Mouse (Mus musculus) stomach, embryonic 14.5 days (tissue): ENCODE measurements around the gene Cd320. TPM values are rescaled to one million over a fixed set of nuclear protein-coding genes. Genes with fewer than 3 reads are reported as not detected.
"Not testable (repeated sequence)": the region's sequence is repeated elsewhere in the genome, so short reads cannot be mapped to it uniquely, and the experiment has no call there.

Source experiments
- ATAC-seq: fragments of 200-750 bp; cut with Nextera tagmentation; 2 replicates; pipeline ENCODE4 v1.8.0; 2017; ENCODE audit warnings: low read depth, moderate TSS enrichment; ENCODE audit not compliant: insufficient number of reproducible peaks, insufficient read depth, low FRiP score
- H3K27ac ChIP-seq: fragments of 300-500 bp; sonication (generic); 2 replicates; pipeline ENCODE4 v1.5.1; 2014; ENCODE audit warnings: mild to moderate bottlenecking, low read length, moderate library complexity, mixed read lengths
- H3K27me3 ChIP-seq: fragments of 300-500 bp; sonication (generic); 2 replicates; pipeline ENCODE4 v1.6.1; 2014; ENCODE audit warnings: low read length, control low read depth, mixed read lengths; ENCODE audit not compliant: control insufficient read depth, insufficient read depth
- H3K36me3 ChIP-seq: fragments of 300-500 bp; sonication (generic); 2 replicates; pipeline ENCODE4 v1.6.1; 2014; ENCODE audit warnings: mild to moderate bottlenecking, control low read depth, low read length, moderate library complexity, mixed read lengths; ENCODE audit not compliant: control insufficient read depth, insufficient read depth
- H3K4me1 ChIP-seq: fragments of 300-500 bp; sonication (generic); 2 replicates; pipeline ENCODE4 v1.6.1; 2014; ENCODE audit warnings: low read length, control low read depth, mixed read lengths; ENCODE audit not compliant: control insufficient read depth, insufficient read depth
- H3K4me2 ChIP-seq: fragments of 300-500 bp; sonication (generic); replicated peaks from 2 replicates; pipeline ENCODE4 v1.6.1; 2014; ENCODE audit warnings: low read depth, low read length, control low read depth
- H3K4me3 ChIP-seq: fragments of 300-500 bp; sonication (generic); 2 replicates; pipeline ENCODE4 v1.5.1; 2014; ENCODE audit warnings: low read depth, low read length, control low read depth
- H3K9ac ChIP-seq: fragments of 300-500 bp; sonication (generic); replicated peaks from 2 replicates; pipeline ENCODE4 v1.6.1; 2014; ENCODE audit warnings: low read depth, mild to moderate bottlenecking, control low read depth, low read length, moderate library complexity, mixed read lengths
- H3K9me3 ChIP-seq: fragments of 300-500 bp; sonication (generic); 2 replicates; pipeline ENCODE4 v1.6.1; 2016; ENCODE audit warnings: low read depth, low read length, control low read depth; ENCODE audit not compliant: control insufficient read depth
- WGBS: fragments of 180-500 bp; shearing (Covaris S2); extraction: QIAGEN DNeasy Blood & Tissue Kit; methylation state at CpG from one replicate; pipeline ENCODE4 v1.1.7; 2014; 5-methylcytosine and 5-hydroxymethylcytosine counted together
- polyA plus RNA-seq: library from polyadenylated mRNA; unstranded; fragments of >200 nt; fragmentation: Nextera tagmentation; extraction: Ambion mirVana; gene quantifications from 2 replicates; pipeline ENCODE4 v1.2.1, GENCODE M21; 2014

Gene Cd320
- polyA plus RNA-seq, 1 experiment from 2014 or later: 79.6 TPM

DNA sequence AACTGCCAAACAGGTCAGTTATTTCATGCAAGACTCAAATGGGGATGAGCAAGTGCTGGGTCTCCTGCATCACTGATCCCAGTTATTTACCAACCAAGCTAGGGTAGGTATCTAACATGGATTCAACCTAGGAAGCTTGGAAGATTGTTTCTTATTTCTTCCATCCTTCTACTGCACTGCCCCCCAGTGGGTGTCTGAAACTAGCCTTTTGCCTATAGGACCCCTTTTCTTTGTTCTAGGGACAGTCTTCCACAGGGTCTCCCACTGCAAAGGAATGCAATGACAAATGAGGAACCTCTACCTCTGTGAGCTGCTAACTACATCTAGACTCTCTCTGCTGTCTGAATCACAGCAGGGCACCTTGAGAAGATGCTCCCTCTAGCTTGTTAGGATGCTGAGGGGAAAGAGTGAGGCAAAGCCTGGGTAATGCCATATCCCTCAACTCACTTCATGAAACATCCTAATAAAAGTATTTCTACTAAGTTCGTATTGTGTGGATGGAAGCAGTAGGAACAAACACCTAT, 20.4 kb upstream of the Cd320 start:
- Histone ChIP-seq H3K4me1 (peaks cover 17% of the 10 kb centered on the region), H3K9me3 (no peaks in the 10 kb centered on the region), H3K4me2 (peak overlapping the region; percentile 92; the same call in 1 of the 2 replicates), H3K4me3 (no peak overlapping the region), H3K9ac (no peak overlapping the region), H3K27ac (no peak overlapping the region), H3K36me3 (peaks cover 35% of the 10 kb centered on the region), H3K27me3 (no peaks in the 10 kb centered on the region)
- WGBS: 82% methylated on average over 1 of the region's 1 CpGs
- no peak for ATAC-seq

DNA sequence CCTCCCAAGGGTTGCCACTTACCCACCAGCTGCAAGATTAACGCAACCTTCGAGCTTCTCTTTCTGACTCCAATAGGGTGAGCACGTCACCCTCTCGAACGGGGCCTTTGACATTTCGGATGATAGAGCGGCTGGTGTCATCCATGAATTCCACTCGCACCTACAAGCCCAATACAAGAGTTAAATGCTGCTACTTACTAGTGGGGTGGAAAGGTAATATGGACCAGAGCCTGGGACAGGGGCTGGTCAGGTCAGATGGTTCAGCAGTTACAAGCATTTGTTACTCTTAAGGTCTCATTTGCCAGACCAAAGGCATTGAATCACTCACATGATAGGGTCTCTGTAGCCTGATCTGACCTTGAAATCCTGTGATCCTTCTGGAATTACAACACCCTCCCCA, 19.7 kb upstream of the Cd320 start:
- not testable (repeated sequence) for H3K27me3 ChIP-seq, ATAC-seq, H3K9me3 ChIP-seq
- H3K27ac ChIP-seq: peak overlapping the region; percentile 12; the same call in 1 of the 2 replicates
- H3K36me3 ChIP-seq: peaks cover 35% of the 10 kb centered on the region
- H3K4me3 ChIP-seq: peak overlapping the region; percentile 69
- H3K9ac ChIP-seq: peak overlapping the region; percentile 83
- peak overlapping the region; percentile 92 for H3K4me2 ChIP-seq
- 77% methylated on average over 8 of the region's 8 CpGs for WGBS
- H3K4me1 ChIP-seq: peaks cover 13% of the 10 kb centered on the region

DNA sequence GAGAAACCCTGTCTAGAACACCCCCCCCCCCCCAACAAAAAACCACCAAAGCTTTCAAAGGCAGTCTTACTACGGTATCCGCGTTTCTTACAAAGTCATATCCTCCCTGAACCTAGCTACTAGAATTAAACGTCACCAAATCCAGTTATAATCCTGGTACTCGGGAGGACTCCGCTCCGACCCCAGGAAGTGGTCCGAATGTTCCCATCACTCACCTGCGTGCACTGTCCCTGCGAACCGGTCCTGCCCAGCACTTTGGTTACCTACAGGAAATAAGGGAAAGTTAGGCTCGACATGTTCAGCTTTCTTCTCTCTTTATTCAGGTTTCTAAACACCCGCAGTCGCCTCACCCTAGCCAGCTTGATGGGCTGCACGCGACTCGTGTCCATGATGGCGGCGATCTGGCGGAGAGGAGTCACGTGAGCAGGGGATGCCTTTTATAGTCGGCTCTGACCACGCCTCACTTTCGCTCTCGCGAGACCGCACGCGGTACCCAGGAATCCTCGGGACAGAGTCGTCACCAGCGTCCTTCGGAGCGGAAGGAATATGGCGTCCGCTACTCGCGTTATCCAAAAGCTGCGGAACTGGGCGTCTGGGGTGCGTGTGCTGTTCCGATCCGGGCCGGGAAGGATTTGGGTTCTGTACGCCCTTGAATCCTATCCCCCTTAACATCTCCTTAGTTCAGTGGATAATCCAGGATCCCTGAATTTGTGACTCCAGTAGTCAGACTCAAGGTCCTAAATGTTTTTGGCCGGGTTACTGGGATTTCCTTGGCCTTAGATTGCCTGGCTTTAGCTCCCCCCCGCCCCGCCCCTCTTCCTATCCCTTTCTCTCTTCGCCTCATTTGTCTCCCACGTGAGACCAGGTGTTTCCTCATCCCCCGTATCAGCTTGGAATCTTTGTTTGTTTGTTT, 18.6 kb upstream of the Cd320 start, which contains the start of the genes Rps28 and Ndufa7:
TSS of gene Rps28 (minus strand) at position 479 of the 913 bp plus-strand sequence.
TSS of gene Ndufa7 (plus strand) at position 489 of the 913 bp plus-strand sequence.
- peaks cover 12% of the 10 kb centered on the region for H3K4me1 ChIP-seq
- H3K4me3 ChIP-seq: peak within 1 kb of the TSS; percentile 69
- WGBS: under 1% methylated on average over 51 of the region's 51 CpGs
- peak within 1 kb of the TSS; percentile 92 for H3K4me2 ChIP-seq
- H3K36me3 ChIP-seq: peaks cover 30% of the 10 kb centered on the region
- peak; percentile 94 for ATAC-seq
- peak within 1 kb of the TSS; percentile 85 for H3K9ac ChIP-seq
- H3K9me3 ChIP-seq: no peaks in the 10 kb centered on the region
- no peaks in the 10 kb centered on the region for H3K27me3 ChIP-seq
- peak within 1 kb of the TSS; percentile 86; the same call in 1 of the 2 replicates for H3K27ac ChIP-seq

DNA sequence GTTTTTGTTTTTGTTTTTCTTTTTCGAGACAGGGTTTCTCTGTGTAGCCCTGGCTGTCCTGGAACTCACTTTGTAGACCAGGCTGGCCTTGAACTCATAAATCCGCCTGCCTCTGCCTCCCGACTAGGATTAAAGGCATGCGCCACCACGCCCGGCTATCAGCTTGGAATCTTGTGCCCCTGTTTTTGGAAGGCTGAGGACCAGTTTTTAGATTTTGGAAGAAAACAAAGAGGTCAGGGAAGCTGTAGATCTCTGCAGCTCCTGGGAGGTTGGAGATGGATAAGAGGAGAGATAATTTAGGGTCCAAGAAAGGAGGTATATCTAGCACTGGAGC, 17.9 kb upstream of the Cd320 start:
- Histone ChIP-seq H3K36me3 (peaks cover 34% of the 10 kb centered on the region), H3K4me1 (peaks cover 12% of the 10 kb centered on the region), H3K4me3 (peak overlapping the region; percentile 69), H3K4me2 (peak overlapping the region; percentile 63), H3K27ac (peak overlapping the region; percentile 86; the same call in 1 of the 2 replicates), H3K9ac (peak overlapping the region; percentile 85)
- ATAC-seq, H3K9me3 ChIP-seq, H3K27me3 ChIP-seq: not testable (repeated sequence)
- 5% methylated on average over 6 of the region's 6 CpGs for WGBS

DNA sequence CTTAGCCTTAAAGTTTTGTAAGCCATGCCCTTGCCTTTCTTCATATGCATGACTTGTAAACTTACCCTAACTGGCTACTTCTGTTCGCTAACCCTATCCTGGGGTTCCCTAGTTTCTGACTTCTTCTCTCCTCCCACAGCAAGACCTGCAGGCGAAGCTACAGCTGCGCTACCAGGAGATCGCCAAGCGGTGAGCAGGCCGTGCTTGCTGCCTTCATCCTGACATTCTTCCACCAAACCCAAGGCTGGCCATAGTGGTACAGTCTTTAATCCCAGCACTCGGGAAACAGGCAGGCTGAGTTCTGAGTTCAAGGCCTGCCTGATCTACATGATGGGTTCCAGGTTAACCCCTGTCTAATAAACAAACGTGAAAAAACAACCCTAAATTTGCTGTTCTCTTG, 17.4 kb upstream of the Cd320 start:
- H3K36me3 ChIP-seq: peaks cover 34% of the 10 kb centered on the region

DNA sequence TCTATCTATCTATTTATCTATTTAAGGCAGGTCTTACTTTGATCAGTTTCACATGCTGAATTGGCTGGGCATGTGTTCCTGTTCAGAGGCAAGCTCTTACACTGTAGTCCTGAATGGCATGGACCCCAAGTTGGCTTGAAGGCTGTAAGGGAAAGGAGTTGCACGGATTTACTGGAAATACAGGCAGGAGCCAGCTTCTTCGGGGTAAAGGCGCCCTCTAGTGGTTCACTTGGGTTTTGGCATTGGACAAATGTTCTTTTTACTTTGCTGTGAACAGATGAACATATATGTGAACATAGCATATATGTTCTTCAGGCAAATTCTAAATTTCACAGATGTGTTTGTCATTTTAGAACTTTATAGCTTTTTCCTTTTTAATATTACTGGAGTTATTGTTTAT, 16.0 kb upstream of the Cd320 start:
- H3K4me1 ChIP-seq: peaks cover 12% of the 10 kb centered on the region
- 0% methylated on average over 3 of the region's 3 CpGs for WGBS
- no peaks in the 10 kb centered on the region for H3K27me3 ChIP-seq
- peaks cover 30% of the 10 kb centered on the region for H3K36me3 ChIP-seq
- H3K4me2 ChIP-seq: no peak overlapping the region
- H3K9ac ChIP-seq: no peak overlapping the region
- ATAC-seq: no peak
- no peak overlapping the region for H3K4me3 ChIP-seq
- H3K9me3 ChIP-seq: no peaks in the 10 kb centered on the region
- no peak overlapping the region for H3K27ac ChIP-seq

More for the DNA sequence above, 17.4 kb upstream of the Cd320 start:
- peak overlapping the region; percentile 85 for H3K9ac ChIP-seq
- H3K27me3 ChIP-seq: no peaks in the 10 kb centered on the region
- H3K4me2 ChIP-seq: peak overlapping the region; percentile 63
- H3K4me3 ChIP-seq: peak overlapping the region; percentile 69
- peaks cover 12% of the 10 kb centered on the region for H3K4me1 ChIP-seq
- ATAC-seq: no peak
- H3K9me3 ChIP-seq: no peaks in the 10 kb centered on the region
- H3K27ac ChIP-seq: no peak overlapping the region
- WGBS: 85% methylated on average over 8 of the region's 8 CpGs

DNA sequence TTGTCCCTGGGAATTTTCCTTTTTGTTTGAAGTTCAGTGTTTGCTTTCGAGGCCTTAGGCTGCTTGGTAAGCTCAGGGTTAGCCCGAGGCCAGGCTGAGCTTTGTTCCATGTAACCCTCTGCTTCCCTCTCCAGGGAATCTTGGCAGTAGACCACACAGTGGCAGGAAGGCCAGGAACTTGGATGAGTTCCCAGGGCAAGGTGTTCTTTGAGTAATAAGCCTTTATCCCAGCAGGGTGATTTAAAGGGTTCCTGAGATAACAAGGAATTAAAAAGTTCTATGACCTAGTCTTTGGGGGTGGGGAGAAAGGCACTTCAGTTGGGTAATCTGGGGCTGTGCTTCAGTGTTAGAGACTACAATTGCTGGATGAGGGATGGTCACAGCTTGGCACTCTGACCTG, 14.0 kb upstream of the Cd320 start:
- no peaks in the 10 kb centered on the region for H3K9me3 ChIP-seq
- peaks cover 3% of the 10 kb centered on the region; the same call in 1 of the 2 replicates for H3K4me1 ChIP-seq
- ATAC-seq: no peak
- H3K4me3 ChIP-seq: no peak overlapping the region
- no peaks in the 10 kb centered on the region for H3K27me3 ChIP-seq
- H3K4me2 ChIP-seq: no peak overlapping the region
- H3K36me3 ChIP-seq: peaks cover 36% of the 10 kb centered on the region
- WGBS: 57% methylated on average over 2 of the region's 2 CpGs
- no peak overlapping the region for H3K9ac ChIP-seq
- no peak overlapping the region for H3K27ac ChIP-seq

DNA sequence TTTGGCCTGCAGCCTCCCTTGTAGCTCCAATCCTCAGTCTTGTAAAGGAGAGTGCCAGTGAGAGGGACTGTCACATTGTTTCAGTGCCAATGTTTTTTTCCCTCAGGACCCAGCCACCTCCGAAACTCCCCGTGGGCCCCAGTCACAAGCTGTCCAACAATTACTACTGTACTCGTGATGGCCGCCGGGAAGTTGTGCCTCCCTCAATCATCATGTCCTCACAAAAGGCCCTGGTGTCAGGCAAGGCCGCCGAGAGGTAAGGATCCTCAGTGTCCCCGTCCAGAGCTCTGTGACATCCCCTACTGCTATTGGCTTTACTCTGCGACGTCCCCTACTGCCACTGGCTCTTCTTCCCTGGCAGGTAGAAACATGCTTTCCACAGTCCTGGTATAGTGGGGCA, 13.3 kb upstream of the Cd320 start:
- Histone ChIP-seq H3K9me3 (no peaks in the 10 kb centered on the region), H3K9ac (no peak overlapping the region), H3K4me1 (peaks cover 3% of the 10 kb centered on the region; the same call in 1 of the 2 replicates), H3K4me3 (no peak overlapping the region), H3K27me3 (no peaks in the 10 kb centered on the region), H3K27ac (no peak overlapping the region), H3K36me3 (peaks cover 41% of the 10 kb centered on the region), H3K4me2 (no peak overlapping the region)
- no peak for ATAC-seq
- WGBS: 90% methylated on average over 10 of the region's 10 CpGs
